26 mouse cellular contexts compared by ENCODE assay signal in the genomic region with DNA sequence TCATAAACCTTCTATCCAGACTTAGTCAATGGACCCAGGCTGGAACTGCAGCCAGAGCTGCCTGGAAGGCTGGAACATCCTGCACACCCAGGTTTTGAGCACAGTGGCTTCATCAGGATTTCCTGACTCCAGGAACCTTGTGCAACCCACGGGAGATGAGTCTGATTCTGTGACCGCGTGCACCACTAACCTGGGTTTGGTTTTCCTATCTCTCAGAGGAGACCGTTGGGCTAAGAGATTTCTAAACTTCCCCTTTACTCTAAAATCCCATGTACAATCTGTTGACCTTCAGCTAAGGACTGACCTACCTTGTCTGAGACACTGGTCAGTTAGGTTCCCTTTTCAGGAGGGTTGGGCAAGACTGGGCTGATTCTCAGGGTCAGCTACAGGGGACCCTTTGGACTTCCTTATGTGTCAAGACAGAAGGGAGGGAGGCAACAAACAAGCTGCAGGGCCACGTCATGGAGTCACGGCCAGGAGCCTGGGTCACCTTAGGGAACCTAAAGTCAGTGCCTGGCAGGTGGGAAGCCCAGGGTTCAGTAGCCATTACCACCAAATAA. TPM values are rescaled to one million over a fixed set of nuclear protein-coding genes. Genes with fewer than 3 reads are reported as not detected.
DNase-seq lines count a peak whose midpoint lies in the region; ATAC-seq and TF ChIP-seq lines count a peak whose summit lies in the region.
"Had no signal": no experiment of that assay in that cellular context is flagged by ENCODE, and none has a peak within 500 bp of the region (broad histone marks: within the 10 kb centered on the region; RNA-seq: fewer than 3 reads in every experiment).

No protein-coding gene starts in this region.

- 52% methylated on average over 6 of the region's 6 CpGs for WGBS in liver, embryonic 11.5 days
- 76% methylated on average over 6 of the region's 6 CpGs for WGBS in intestine, embryonic 16.5 days
- WGBS in midbrain, embryonic 10.5 days, result 87% methylated on average over 6 of the region's 6 CpGs

- no peak overlapping the region for H3K27ac ChIP-seq in gastrocnemius, adult 2 months
- peak overlapping the region; percentile 97 for H3K27ac ChIP-seq in liver, embryonic 11.5 days (ENCODE audit: low read depth, low read length)
- H3K27ac ChIP-seq in intestine, embryonic 16.5 days (ENCODE audit: low read length), result no peak overlapping the region
- no peak overlapping the region for H3K27ac ChIP-seq in midbrain, embryonic 10.5 days (replicated peaks)
- H3K27ac ChIP-seq: embryonic facial prominence, embryonic 13.5 days; hindbrain, postnatal 0 days; kidney, postnatal 0 days; layer of hippocampus, adult 2 months; limb, embryonic 13.5 days; midbrain, embryonic 15.5 days; neural tube, embryonic 15.5 days; stomach, postnatal 0 days had no signal

- DNase-seq in gastrocnemius, adult 2 months, result peak; percentile 4
- no peak for DNase-seq in gastrocnemius, postnatal 25 days
- DNase-seq in G1E (ENCODE audit: low spot score), result no peak
- no peak for DNase-seq in liver, embryonic 11.5 days (ENCODE audit: low spot score)
- DNase-seq in midbrain, embryonic 10.5 days (ENCODE audit: low spot score), result no peak
- DNase-seq: adrenal gland, adult 2 months; cerebellum, postnatal 10 days; gastrocnemius, postnatal 10 days; heart, postnatal 4 days; kidney, adult 11 months; layer of hippocampus, postnatal 36 days; right cerebral cortex, postnatal 25 days had no signal

- H3K4me1 ChIP-seq in G1E (ENCODE audit: insufficient read depth, low read depth, low read length), result peaks cover 79% of the 10 kb centered on the region
- H3K4me1 ChIP-seq in liver, embryonic 11.5 days (replicated peaks; ENCODE audit: control insufficient read depth, insufficient read depth, low read length), result peaks cover 43% of the 10 kb centered on the region
- 0 out of 2 replicates have a peak, but pooled peaks cover 3% of the 10 kb centered on the region for H3K4me1 ChIP-seq in intestine, embryonic 16.5 days (ENCODE audit: control insufficient read depth, insufficient read depth, low read length)
- H3K4me1 ChIP-seq in midbrain, embryonic 10.5 days, result peaks cover 7% of the 10 kb centered on the region
- H3K4me1 ChIP-seq: midbrain, embryonic 15.5 days had no signal

- ATAC-seq in G1E (ENCODE audit: extremely low read depth, insufficient number of reproducible peaks, low FRiP score, poor library complexity, severe bottlenecking), result no peak
- ATAC-seq in liver, embryonic 11.5 days (replicated peaks; ENCODE audit: low FRiP score), result no peak
- ATAC-seq in megakaryocyte, adult 5-6 weeks (ENCODE audit: poor library complexity, severe bottlenecking), result peak; percentile 53
- ATAC-seq in frontal cortex, adult (ENCODE audit: low TSS enrichment), result no peak
- no peak for ATAC-seq in intestine, embryonic 16.5 days
- ATAC-seq: hindbrain, postnatal 0 days; midbrain, embryonic 15.5 days had no signal

- H3K27me3 ChIP-seq in G1E (ENCODE audit: insufficient read depth, low read length), result no peaks in the 10 kb centered on the region
- no peaks in the 10 kb centered on the region for H3K27me3 ChIP-seq in liver, embryonic 11.5 days (replicated peaks; ENCODE audit: control insufficient read depth, insufficient read depth, low read length)
- H3K27me3 ChIP-seq in intestine, embryonic 16.5 days (replicated peaks; ENCODE audit: control insufficient read depth, insufficient read depth, low read length), result peaks cover 10% of the 10 kb centered on the region
- H3K27me3 ChIP-seq in midbrain, embryonic 10.5 days (ENCODE audit: low read depth, poor library complexity, severe bottlenecking), result peaks cover 41% of the 10 kb centered on the region

- intact Hi-C loops in gastrocnemius, adult 2 months (cut with DNase I), result no loop called here

- no peak for TF ChIP-seq CTCF in gastrocnemius, adult 2 months (IDR thresholded peaks at IDR 0.05)
- TF ChIP-seq CTCF in G1E (IDR thresholded peaks at IDR 0.05; ENCODE audit: low read depth, low read length), result no peak

- peak overlapping the region; percentile 87 for H3K4me2 ChIP-seq in liver, embryonic 11.5 days
- no peak overlapping the region for H3K4me2 ChIP-seq in intestine, embryonic 16.5 days (ENCODE audit: low read depth, low read length)
- H3K4me2 ChIP-seq: embryonic facial prominence, embryonic 13.5 days; limb, embryonic 13.5 days; midbrain, embryonic 15.5 days; neural tube, embryonic 15.5 days had no signal

- no peak overlapping the region for H3K4me3 ChIP-seq in gastrocnemius, adult 2 months
- peak overlapping the region; percentile 83 for H3K4me3 ChIP-seq in G1E (ENCODE audit: low read depth, low read length)
- peak overlapping the region; percentile 53 for H3K4me3 ChIP-seq in liver, embryonic 11.5 days (ENCODE audit: low read depth, low read length)
- H3K4me3 ChIP-seq in intestine, embryonic 16.5 days (ENCODE audit: low read length), result no peak overlapping the region
- H3K4me3 ChIP-seq in midbrain, embryonic 10.5 days, result no peak overlapping the region
- H3K4me3 ChIP-seq: embryonic facial prominence, embryonic 13.5 days; layer of hippocampus, adult 2 months; limb, embryonic 13.5 days; midbrain, embryonic 15.5 days; neural tube, embryonic 15.5 days had no signal

- peaks cover 68% of the 10 kb centered on the region for H3K36me3 ChIP-seq in G1E (replicated peaks)
- H3K36me3 ChIP-seq in liver, embryonic 11.5 days (ENCODE audit: control insufficient read depth, insufficient read depth, low read length), result peaks cover 9% of the 10 kb centered on the region
- H3K36me3 ChIP-seq in intestine, embryonic 16.5 days (ENCODE audit: control insufficient read depth, insufficient read depth, low read length), result no peaks in the 10 kb centered on the region
- no peaks in the 10 kb centered on the region for H3K36me3 ChIP-seq in midbrain, embryonic 10.5 days
- H3K36me3 ChIP-seq: embryonic facial prominence, embryonic 13.5 days; limb, embryonic 13.5 days; midbrain, embryonic 15.5 days; neural tube, embryonic 15.5 days had no signal

- peak overlapping the region; percentile 73 for H3K9ac ChIP-seq in liver, embryonic 11.5 days (ENCODE audit: low read depth, low read length)
- no peak overlapping the region for H3K9ac ChIP-seq in intestine, embryonic 16.5 days (ENCODE audit: low read depth, low read length)
- H3K9ac ChIP-seq: embryonic facial prominence, embryonic 13.5 days; limb, embryonic 13.5 days; midbrain, embryonic 15.5 days; neural tube, embryonic 15.5 days had no signal

- no peaks in the 10 kb centered on the region for H3K9me3 ChIP-seq in G1E (replicated peaks)
- H3K9me3 ChIP-seq in liver, embryonic 11.5 days (ENCODE audit: control insufficient read depth, low read length), result no peaks in the 10 kb centered on the region
- H3K9me3 ChIP-seq in intestine, embryonic 16.5 days (ENCODE audit: control insufficient read depth, low read length), result no peaks in the 10 kb centered on the region
- no peaks in the 10 kb centered on the region for H3K9me3 ChIP-seq in midbrain, embryonic 10.5 days (replicated peaks)
- H3K9me3 ChIP-seq: embryonic facial prominence, embryonic 13.5 days; limb, embryonic 13.5 days; midbrain, embryonic 15.5 days; neural tube, embryonic 15.5 days had no signal

RNA-seq across cellular contexts. Expression of gene Gfi1b, which starts 2.9 kb away (rescaled TPM):
- not detected for total RNA-seq in gastrocnemius, adult 2 months (2021)
- not detected for total RNA-seq in gastrocnemius, postnatal 25 days (2021)
- total RNA-seq in G1E (2014; fragmentation: Nextera tagmentation) (537 and 588 TPM in 2 replicates), G1E (2017) (104 and 131 TPM in 2 replicates)
- polyA plus RNA-seq in G1E (2012), result 649 and 739 TPM in 2 replicates
- 143 and 151 TPM in 2 replicates for polyA plus RNA-seq in liver, embryonic 11.5 days (2014; fragmentation: Nextera tagmentation; extraction: Ambion mirVana)
- total RNA-seq in megakaryocyte, adult 5-6 weeks (2015), result 2.9 and 7.4 TPM in 2 replicates
- 6.1 and 7.8 TPM in 2 replicates for total RNA-seq in megakaryocyte, adult 5-6 weeks (2017)
- polyA plus RNA-seq in intestine, embryonic 16.5 days (2015; fragmentation: Nextera tagmentation; extraction: Ambion mirVana), result 1.1 and 2.5 TPM in 2 replicates
- 4.3 and 4.5 TPM in 2 replicates for polyA plus RNA-seq in midbrain, embryonic 10.5 days (2016; fragmentation: Nextera tagmentation; extraction: Ambion mirVana)
- total RNA-seq: adrenal gland, adult 2 months; heart, postnatal 4 days; hindbrain, postnatal 0 days; layer of hippocampus, adult 2 months; layer of hippocampus, postnatal 36 days; left cerebral cortex, postnatal 14 days had no signal
- polyA plus RNA-seq: hindbrain, postnatal 0 days; midbrain, embryonic 15.5 days; neural tube, embryonic 15.5 days had no signal

RNA-seq across cellular contexts. Expression of gene Tsc1, which starts 22.2 kb away (rescaled TPM):
- 10 to 100 TPM; 42.5 to 45.9 TPM for total RNA-seq in gastrocnemius, adult 2 months (2021)
- 10 to 100 TPM; 26.9 to 32.5 TPM for total RNA-seq in gastrocnemius, postnatal 25 days (2021)
- total RNA-seq in G1E (2014; fragmentation: Nextera tagmentation), result 35.7 and 39.0 TPM in 2 replicates
- total RNA-seq in G1E (2017), result 22.1 and 26.6 TPM in 2 replicates
- polyA plus RNA-seq in G1E (2012), result 3.5 and 5.8 TPM in 2 replicates
- polyA plus RNA-seq in liver, embryonic 11.5 days (2014; fragmentation: Nextera tagmentation; extraction: Ambion mirVana), result 20.7 and 21.3 TPM in 2 replicates
- total RNA-seq in megakaryocyte, adult 5-6 weeks (2015), result 8.9 and 10.9 TPM in 2 replicates
- 11.7 and 12.9 TPM in 2 replicates for total RNA-seq in megakaryocyte, adult 5-6 weeks (2017)
- polyA plus RNA-seq in intestine, embryonic 16.5 days (2015; fragmentation: Nextera tagmentation; extraction: Ambion mirVana), result 12.6 and 13.8 TPM in 2 replicates
- polyA plus RNA-seq in midbrain, embryonic 10.5 days (2016; fragmentation: Nextera tagmentation; extraction: Ambion mirVana), result 21.7 and 25.7 TPM in 2 replicates

RNA-seq across cellular contexts. Expression of gene Gtf3c5, which starts 35.3 kb away (rescaled TPM):
- 1 to 10 TPM; 7.2 to 8.0 TPM for total RNA-seq in gastrocnemius, adult 2 months (2021)
- total RNA-seq in gastrocnemius, postnatal 25 days (2021), result 1 to 10 TPM; 7.3 to 7.6 TPM
- total RNA-seq in G1E (2014; fragmentation: Nextera tagmentation) (60.2 and 60.9 TPM in 2 replicates), G1E (2017) (16.6 and 19.0 TPM in 2 replicates)
- 19.6 and 26.0 TPM in 2 replicates for polyA plus RNA-seq in G1E (2012)
- polyA plus RNA-seq in liver, embryonic 11.5 days (2014; fragmentation: Nextera tagmentation; extraction: Ambion mirVana), result 30.8 and 32.9 TPM in 2 replicates
- 12.2 and 15.2 TPM in 2 replicates for total RNA-seq in megakaryocyte, adult 5-6 weeks (2015)
- total RNA-seq in megakaryocyte, adult 5-6 weeks (2017), result 10.3 and 13.7 TPM in 2 replicates
- polyA plus RNA-seq in intestine, embryonic 16.5 days (2015; fragmentation: Nextera tagmentation; extraction: Ambion mirVana), result 27.5 and 32.2 TPM in 2 replicates
- polyA plus RNA-seq in midbrain, embryonic 10.5 days (2016; fragmentation: Nextera tagmentation; extraction: Ambion mirVana), result 58.1 and 61.3 TPM in 2 replicates

RNA-seq across cellular contexts. Expression of gene Cel, which starts 55.7 kb away (rescaled TPM):
- total RNA-seq in gastrocnemius, adult 2 months (2021), result not detected
- not detected for total RNA-seq in gastrocnemius, postnatal 25 days (2021)
- total RNA-seq in G1E (2014; fragmentation: Nextera tagmentation), result not detected in 2 replicates
- total RNA-seq in G1E (2017), result not detected in 2 replicates
- polyA plus RNA-seq in G1E (2012), result not detected in 2 replicates
- polyA plus RNA-seq in liver, embryonic 11.5 days (2014; fragmentation: Nextera tagmentation; extraction: Ambion mirVana), result not detected in 2 replicates
- total RNA-seq in megakaryocyte, adult 5-6 weeks (2015), result not detected in 2 replicates
- not detected in 2 replicates for total RNA-seq in megakaryocyte, adult 5-6 weeks (2017)
- 383 and 542 TPM in 2 replicates for polyA plus RNA-seq in intestine, embryonic 16.5 days (2015; fragmentation: Nextera tagmentation; extraction: Ambion mirVana)
- polyA plus RNA-seq in midbrain, embryonic 10.5 days (2016; fragmentation: Nextera tagmentation; extraction: Ambion mirVana), result not detected in 2 replicates
- total RNA-seq: CH12.LX; gastrocnemius, postnatal 10 days; heart, adult 8-10 months; heart, postnatal 4 days; hindbrain, postnatal 0 days; layer of hippocampus, adult 2 months; layer of hippocampus, postnatal 36 days; left cerebral cortex, postnatal 14 days had no signal
- polyA plus RNA-seq: adrenal gland, adult 2 months; embryonic facial prominence, embryonic 13.5 days; hindbrain, postnatal 0 days; kidney, postnatal 0 days had no signal

Comparison
In these comparisons a context has a peak if more than half of its experiments do, and no peak if none do; other contexts are left out.
1. H3K4me3 ChIP-seq: peak in G1E (single experiment) and liver, embryonic 11.5 days (single experiment); none in gastrocnemius, adult 2 months (single experiment), intestine, embryonic 16.5 days (single experiment) and midbrain, embryonic 10.5 days (single experiment).
2. RNA of gene Gfi1b, which starts 2.9 kb away (total RNA-seq): 104 to 588 TPM in G1E; 2.9 to 7.8 TPM in megakaryocyte, adult 5-6 weeks, not detected in gastrocnemius, adult 2 months and not detected in gastrocnemius, postnatal 25 days; every median in the first group is over 10 times any median in the second.